Mouse (Mus musculus): Measurements from ENCODE around the gene Angptl7.

DNA sequence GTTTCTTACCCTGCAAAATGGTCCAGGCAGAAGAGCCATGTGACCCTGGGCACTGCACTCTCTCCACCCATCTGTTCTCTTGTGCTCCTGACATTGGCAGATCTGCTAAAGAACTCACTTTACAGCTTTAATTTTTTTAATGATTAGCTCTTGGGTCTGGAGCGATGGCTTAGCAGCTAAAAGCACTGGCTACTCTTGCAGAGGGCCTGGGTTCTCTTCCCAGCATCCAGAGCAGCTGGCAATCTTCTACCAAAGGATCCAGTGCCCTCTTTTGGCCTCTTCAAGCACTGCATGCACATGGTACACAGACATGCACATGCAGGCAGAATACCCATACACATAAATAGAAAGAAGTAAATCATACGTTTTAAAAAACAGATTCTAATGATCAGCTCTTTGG lies 15.1 kb upstream of the Angptl7 start:
- peak; percentile 2; the same call in 1 of the 2 replicates for TF ChIP-seq CTCF (IDR thresholded peaks at IDR 0.05; ENCODE audit: low read depth)
- no peak for TF ChIP-seq EP300 (IDR thresholded peaks at IDR 0.05; ENCODE audit: low read depth)

Data from heart, postnatal 0 days (tissue).